Mouse (Mus musculus) c-Kit-positive CD71-positive TER-119-positive erythroid progenitor cells, embryonic 14.5 days (primary cell): Measurements from ENCODE around the gene Olfr645.

ENCODE experiments used
- DNase-seq: peaks from one replicate; pipeline ENCODE4 v3.0.0-alpha.2; 2013; ENCODE audit warnings: low spot score

Olfr645 gene

GRCm38 (mm10) chr7:104085365-104085764, at the start of gene Olfr645:
TSS of gene Olfr645 (minus strand) at chr7:104085465.
- no peak for DNase-seq

DNA sequence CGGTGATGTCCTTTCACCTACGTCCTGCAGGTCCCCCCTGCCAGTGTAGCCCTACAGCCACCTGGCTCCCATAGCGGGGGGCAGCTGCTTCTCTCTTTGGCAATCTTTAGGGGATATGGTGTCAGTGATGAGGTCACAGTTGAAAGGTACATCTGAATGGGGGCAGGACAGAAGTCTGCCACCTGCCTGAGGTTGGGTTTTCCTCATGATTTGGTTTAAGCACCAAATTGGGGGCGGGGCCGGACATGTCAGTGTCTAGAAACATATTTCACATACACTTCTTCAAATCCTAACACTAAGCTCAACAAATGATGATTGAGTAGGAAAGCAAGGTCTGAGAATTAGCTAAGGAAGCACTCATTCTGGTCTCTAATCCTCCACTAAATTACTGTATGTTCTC, 44.5 kb upstream of the Olfr645 start, which contains the start of gene Ubqln5:
TSS of gene Ubqln5 (minus strand) at position 101 of the 400 bp plus-strand sequence.
- DNase-seq, result no peak

GRCm38 (mm10) chr7:104104757-104104972, 19.4 kb upstream of the Olfr645 start, which contains the start of gene Olfr646:
TSS of gene Olfr646 (plus strand) at chr7:104104873.
- DNase-seq, result no peak

DNA sequence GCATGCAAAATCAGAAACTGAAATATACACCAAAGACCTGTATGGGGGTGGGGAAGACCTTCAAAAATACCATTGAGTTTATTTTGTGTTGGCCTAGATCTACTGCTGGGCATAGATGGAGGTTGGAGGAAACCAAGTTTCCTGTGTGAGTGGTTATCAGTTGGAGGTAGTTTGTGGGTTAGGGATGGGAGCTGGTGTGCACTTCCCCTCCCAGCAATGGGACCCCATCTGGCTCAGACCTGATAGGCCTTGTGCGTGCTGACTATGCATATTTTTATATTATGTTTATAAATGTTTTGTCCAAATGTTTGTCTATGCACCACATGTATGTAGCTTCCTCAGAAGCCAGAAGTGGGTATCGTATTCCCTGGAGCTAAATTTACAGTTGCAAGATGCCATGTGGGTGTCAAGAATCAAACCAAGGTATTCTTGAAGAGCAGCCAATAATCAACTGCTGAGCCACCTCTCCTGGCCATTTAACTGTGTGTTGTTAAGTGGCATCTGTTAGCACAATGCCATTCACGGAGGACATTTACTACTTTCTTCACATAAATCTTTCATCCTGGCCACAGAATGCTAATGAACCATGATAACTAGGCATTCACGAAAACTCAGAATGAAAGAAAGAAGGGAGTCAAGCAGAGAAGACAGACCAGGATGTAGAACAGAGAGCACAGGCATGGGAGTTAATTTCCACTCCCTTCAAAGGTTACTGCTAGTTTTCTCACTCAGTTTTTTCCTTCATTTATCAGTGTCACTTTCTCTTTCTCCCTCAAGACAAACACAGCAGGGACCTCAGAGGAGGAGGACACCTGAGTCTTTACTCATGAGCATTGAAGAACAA, 18.9 kb upstream of the Olfr645 start:
- DNase-seq, result no peak

DNA sequence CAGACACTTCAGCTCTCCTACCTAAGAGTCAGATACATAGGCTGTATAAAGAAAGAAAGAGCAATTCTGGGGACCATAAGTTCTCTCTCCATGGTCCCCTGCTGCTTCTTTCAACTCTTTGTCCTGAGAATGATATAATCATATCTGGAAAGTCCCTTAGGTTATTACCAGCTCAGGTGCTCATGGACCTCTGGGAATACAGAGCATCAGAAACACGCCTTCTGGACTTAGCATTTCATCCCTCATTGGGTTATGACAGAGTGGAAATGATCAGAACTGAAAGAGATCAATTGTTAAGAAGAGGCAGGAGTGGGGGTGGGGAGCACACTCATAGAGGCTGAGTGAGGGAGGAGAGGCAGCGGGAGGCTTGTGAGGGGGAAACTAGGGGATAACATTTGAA, 13.5 kb downstream of the Olfr645 start, which contains the start of gene Olfr644:
TSS of gene Olfr644 (minus strand) at position 101 of the 400 bp plus-strand sequence.
- no peak for DNase-seq

- no peak for DNase-seq
These were observed 23.9 kb downstream of the Olfr645 start, which contains the start of gene 4930516K23Rik for GRCm38 (mm10) chr7:104061345-104061744. TSS of gene 4930516K23Rik (minus strand) at chr7:104061445.

GRCm38 (mm10) chr7:104059215-104059614, 26.1 kb downstream of the Olfr645 start:
- DNase-seq, result no peak

DNA sequence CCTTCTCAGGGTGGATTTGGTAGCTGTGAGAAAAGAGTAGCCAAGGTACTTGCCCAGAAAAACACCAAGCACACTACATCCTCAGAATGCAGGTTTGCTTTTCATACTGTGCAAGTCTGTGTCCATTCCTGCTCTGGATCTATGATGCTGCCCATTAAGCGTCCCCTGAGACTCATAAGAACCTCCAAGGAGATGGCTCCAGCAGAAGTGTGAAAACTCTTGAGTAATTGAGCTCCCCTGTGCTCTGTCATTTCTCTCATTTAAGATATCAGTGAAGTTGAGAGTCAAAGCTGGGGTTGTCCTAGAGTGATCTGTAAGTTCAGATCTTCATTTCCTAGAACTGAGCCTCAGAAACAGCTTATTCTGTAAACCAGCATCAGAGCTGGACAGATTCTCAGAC, 32.7 kb downstream of the Olfr645 start, which contains the start of gene Olfr642:
TSS of gene Olfr642 (minus strand) at position 101 of the 400 bp plus-strand sequence.
- DNase-seq, result no peak

- no peak for DNase-seq
These were observed 34.5 kb downstream of the Olfr645 start for GRCm38 (mm10) chr7:104050745-104051144.

DNA sequence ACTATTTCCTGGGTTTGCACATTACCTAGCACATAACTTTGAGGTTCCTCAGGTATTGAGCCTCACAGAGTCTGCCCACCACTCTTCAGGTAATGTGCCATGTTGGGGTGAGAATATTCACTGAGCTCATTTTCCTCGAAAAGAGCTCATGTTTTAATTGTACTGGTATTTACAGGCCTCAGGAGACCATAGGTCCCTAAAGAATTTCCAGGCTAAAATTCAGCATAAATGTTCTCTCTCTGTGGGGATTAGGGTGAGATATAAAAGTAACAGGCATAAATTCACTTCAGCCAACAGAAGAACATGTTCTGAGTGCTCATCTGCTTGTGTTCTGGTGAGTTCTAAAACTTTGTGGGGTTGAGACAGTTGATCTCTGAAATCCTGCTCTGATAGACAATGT, 50.1 kb downstream of the Olfr645 start, which contains the start of gene Olfr641:
TSS of gene Olfr641 (plus strand) at position 301 of the 400 bp plus-strand sequence.
- DNase-seq, result no peak
